Mouse (Mus musculus): Measurements from ENCODE around the gene Rfx2.

The Rfx2 gene

GRCm38 (mm10) chr17:56842173-56842572 lies 11.4 kb upstream of the Rfx2 start:
- in situ Hi-C loops (cut with MboI; ENCODE audit: low pct_unique_long_range_greater_than_20kb in 1 of 2, low sequenced_read_pairs in 2 of 2, unreplicated experiment in 1 of 2) = no loop called here

- in situ Hi-C loops (cut with MboI; ENCODE audit: low pct_unique_long_range_greater_than_20kb in 1 of 2, low sequenced_read_pairs in 2 of 2, unreplicated experiment in 1 of 2) = no loop called here
Measured at GRCm38 (mm10) chr17:56840524-56840923, 9.7 kb upstream of the Rfx2 start.

- in situ Hi-C loops (cut with MboI; ENCODE audit: low pct_unique_long_range_greater_than_20kb in 1 of 2, low sequenced_read_pairs in 2 of 2, unreplicated experiment in 1 of 2) = no loop called here
Measured at GRCm38 (mm10) chr17:56836336-56836735, 5.5 kb upstream of the Rfx2 start.

- in situ Hi-C loops (cut with MboI; ENCODE audit: low pct_unique_long_range_greater_than_20kb in 1 of 2, low sequenced_read_pairs in 2 of 2, unreplicated experiment in 1 of 2) = no loop called here
Measured at GRCm38 (mm10) chr17:56833381-56833780, 2.6 kb upstream of the Rfx2 start.

- in situ Hi-C loops (cut with MboI; ENCODE audit: low pct_unique_long_range_greater_than_20kb in 1 of 2, low sequenced_read_pairs in 2 of 2, unreplicated experiment in 1 of 2) = no loop called here
Measured at GRCm38 (mm10) chr17:56832918-56833317, 2.1 kb upstream of the Rfx2 start.

- in situ Hi-C loops (cut with MboI; ENCODE audit: low pct_unique_long_range_greater_than_20kb in 1 of 2, low sequenced_read_pairs in 2 of 2, unreplicated experiment in 1 of 2) = no loop called here
Measured at GRCm38 (mm10) chr17:56831111-56831816, 451 bp upstream of the Rfx2 start.

GRCm38 (mm10) chr17:56829795-56830194 lies 1.0 kb downstream of the Rfx2 start:
- in situ Hi-C loops (cut with MboI; ENCODE audit: low pct_unique_long_range_greater_than_20kb in 1 of 2, low sequenced_read_pairs in 2 of 2, unreplicated experiment in 1 of 2) = no loop called here

GRCm38 (mm10) chr17:56829171-56829570 lies 1.6 kb downstream of the Rfx2 start:
- in situ Hi-C loops (cut with MboI; ENCODE audit: low pct_unique_long_range_greater_than_20kb in 1 of 2, low sequenced_read_pairs in 2 of 2, unreplicated experiment in 1 of 2) = no loop called here

- in situ Hi-C loops (cut with MboI; ENCODE audit: low pct_unique_long_range_greater_than_20kb in 1 of 2, low sequenced_read_pairs in 2 of 2, unreplicated experiment in 1 of 2) = no loop called here
Measured at GRCm38 (mm10) chr17:56826718-56827117, 4.1 kb downstream of the Rfx2 start.

- in situ Hi-C loops (cut with MboI; ENCODE audit: low pct_unique_long_range_greater_than_20kb in 1 of 2, low sequenced_read_pairs in 2 of 2, unreplicated experiment in 1 of 2) = no loop called here
Measured at GRCm38 (mm10) chr17:56823352-56823751, 7.5 kb downstream of the Rfx2 start.

GRCm38 (mm10) chr17:56822380-56822779 lies 8.4 kb downstream of the Rfx2 start:
- in situ Hi-C loops (cut with MboI; ENCODE audit: low pct_unique_long_range_greater_than_20kb in 1 of 2, low sequenced_read_pairs in 2 of 2, unreplicated experiment in 1 of 2) = no loop called here

- in situ Hi-C loops (cut with MboI; ENCODE audit: low pct_unique_long_range_greater_than_20kb in 1 of 2, low sequenced_read_pairs in 2 of 2, unreplicated experiment in 1 of 2) = loop anchor here in 1 of 2 experiments (5.0 kb wide), 1 partner anchor 38 kb away; no protein-coding TSS in a partner anchor
Measured at GRCm38 (mm10) chr17:56819694-56820111, 11.1 kb downstream of the Rfx2 start.

GRCm38 (mm10) chr17:56819032-56819545 lies 11.7 kb downstream of the Rfx2 start:
- in situ Hi-C loops (cut with MboI; ENCODE audit: low pct_unique_long_range_greater_than_20kb in 1 of 2, low sequenced_read_pairs in 2 of 2, unreplicated experiment in 1 of 2) = loop anchor here in 1 of 2 experiments (5.0 kb wide), 1 partner anchor 38 kb away; no protein-coding TSS in a partner anchor

GRCm38 (mm10) chr17:56818067-56818636 lies 12.7 kb downstream of the Rfx2 start:
- in situ Hi-C loops (cut with MboI; ENCODE audit: low pct_unique_long_range_greater_than_20kb in 1 of 2, low sequenced_read_pairs in 2 of 2, unreplicated experiment in 1 of 2) = loop anchor here in 1 of 2 experiments (5.0 kb wide), 1 partner anchor 39 kb away; no protein-coding TSS in a partner anchor

GRCm38 (mm10) chr17:56815057-56815345 lies 15.8 kb downstream of the Rfx2 start:
- in situ Hi-C loops (cut with MboI; ENCODE audit: low pct_unique_long_range_greater_than_20kb in 1 of 2, low sequenced_read_pairs in 2 of 2, unreplicated experiment in 1 of 2) = loop anchor here in 1 of 2 experiments (5.0 kb wide), 1 partner anchor 42 kb away; no protein-coding TSS in a partner anchor

- in situ Hi-C loops (cut with MboI; ENCODE audit: low pct_unique_long_range_greater_than_20kb in 1 of 2, low sequenced_read_pairs in 2 of 2, unreplicated experiment in 1 of 2) = loop anchor here (5.0 kb wide), 1 partner anchor 43 kb away; no protein-coding TSS in a partner anchor
Measured at GRCm38 (mm10) chr17:56814316-56815056, 16.3 kb downstream of the Rfx2 start.

- in situ Hi-C loops (cut with MboI; ENCODE audit: low pct_unique_long_range_greater_than_20kb in 1 of 2, low sequenced_read_pairs in 2 of 2, unreplicated experiment in 1 of 2) = loop anchor here in 1 of 2 experiments (5.0 kb wide), 1 partner anchor 47 kb away; no protein-coding TSS in a partner anchor
Measured at GRCm38 (mm10) chr17:56810245-56810644, 20.6 kb downstream of the Rfx2 start.

- in situ Hi-C loops (cut with MboI; ENCODE audit: low pct_unique_long_range_greater_than_20kb in 1 of 2, low sequenced_read_pairs in 2 of 2, unreplicated experiment in 1 of 2) = loop anchor here in 1 of 2 experiments (5.0 kb wide), 1 partner anchor 129 kb away; the partner anchor contains the start of gene Mllt1
Measured at GRCm38 (mm10) chr17:56808518-56808917, 22.3 kb downstream of the Rfx2 start.

GRCm38 (mm10) chr17:56805784-56806183 lies 25.0 kb downstream of the Rfx2 start:
- in situ Hi-C loops (cut with MboI; ENCODE audit: low pct_unique_long_range_greater_than_20kb in 1 of 2, low sequenced_read_pairs in 2 of 2, unreplicated experiment in 1 of 2) = loop anchor here in 1 of 2 experiments (5.0 kb wide), 1 partner anchor 132 kb away; the partner anchor contains the start of gene Mllt1

Data from mouse embryonic stem cell (cell line).